Comparison of ENCODE assay signal across 31 mouse cellular contexts in the genomic region with DNA sequence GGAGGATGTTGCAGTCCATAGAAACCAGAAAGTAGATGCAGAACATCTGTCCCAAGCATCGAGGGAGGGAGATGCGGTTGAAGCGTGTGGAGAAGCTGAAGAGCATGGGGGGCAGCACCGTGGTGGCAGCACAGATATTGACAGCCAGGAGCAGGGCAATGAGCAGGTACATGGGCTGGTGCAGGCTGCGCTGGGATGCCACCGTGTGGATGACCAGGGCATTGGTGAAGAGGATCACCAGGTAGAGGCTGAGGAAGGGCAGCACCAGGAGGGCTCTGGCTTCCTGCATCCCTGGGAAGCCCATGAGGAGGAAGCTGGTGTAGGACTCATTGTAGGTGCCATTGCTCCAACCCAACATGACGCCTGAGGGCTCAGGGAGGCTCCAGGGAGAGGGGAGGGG. TPM values are rescaled to one million over a fixed set of nuclear protein-coding genes. Genes with fewer than 3 reads are reported as not detected.
ATAC-seq and TF ChIP-seq lines count a peak whose summit lies in the region.
"Not testable (repeated sequence)": the region's sequence is repeated elsewhere in the genome, so short reads cannot be mapped to it uniquely, and the experiment has no call there.
"Had no signal": no experiment of that assay in that cellular context is flagged by ENCODE, and none has a peak within 500 bp of the region (broad histone marks: within the 10 kb centered on the region; RNA-seq: fewer than 3 reads in every experiment).

No protein-coding gene starts in this region.

- not testable (repeated sequence) for H3K27me3 ChIP-seq in intestine, postnatal 0 days (replicated peaks; ENCODE audit: control insufficient read depth, insufficient read depth, low read length)

- 53% methylated on average over 6 of the region's 7 CpGs for WGBS in intestine, postnatal 0 days

- H3K4me3 ChIP-seq in intestine, postnatal 0 days (ENCODE audit: low read depth, low read length): not testable (repeated sequence)

- H3K9ac ChIP-seq in intestine, postnatal 0 days (ENCODE audit: low read depth, low read length): not testable (repeated sequence)

- TF ChIP-seq CTCF in intestine, postnatal 0 days (IDR thresholded peaks at IDR 0.05; ENCODE audit: low read depth): 0 out of 2 replicates have a peak, but pooled peaks have one; percentile 12

- ATAC-seq in common myeloid progenitor, adult 5-6 weeks (replicated peaks; ENCODE audit: low read depth, poor library complexity, severe bottlenecking): peak; percentile 53; the same call in 1 of the 2 replicates
- peak; percentile 46 for ATAC-seq in erythroblast, adult 5-6 weeks (replicated peaks; ENCODE audit: low FRiP score, poor library complexity, severe bottlenecking)
- peak; percentile 42 for ATAC-seq in granulocyte monocyte progenitor cell, adult 5-6 weeks (replicated peaks; ENCODE audit: poor library complexity, severe bottlenecking)
- ATAC-seq in intestine, postnatal 0 days: not testable (repeated sequence)
- ATAC-seq in megakaryocyte progenitor cell, adult 5-6 weeks (replicated peaks; ENCODE audit: poor library complexity): peak; percentile 81
- 0 out of 2 replicates have a peak, but pooled peaks have one; percentile 50 for ATAC-seq in monocyte, adult 5-6 weeks (replicated peaks; ENCODE audit: insufficient number of reproducible peaks, low FRiP score, low TSS enrichment, poor library complexity, severe bottlenecking)

- not testable (repeated sequence) for H3K27ac ChIP-seq in intestine, postnatal 0 days (ENCODE audit: low read depth, low read length)

- H3K4me2 ChIP-seq in intestine, postnatal 0 days (replicated peaks; ENCODE audit: low read depth): not testable (repeated sequence)

- H3K4me1 ChIP-seq in intestine, postnatal 0 days (replicated peaks; ENCODE audit: control insufficient read depth, insufficient read depth, low read length): not testable (repeated sequence)

- not testable (repeated sequence) for H3K36me3 ChIP-seq in intestine, postnatal 0 days (ENCODE audit: control insufficient read depth, insufficient read depth)

- H3K9me3 ChIP-seq in intestine, postnatal 0 days (ENCODE audit: control insufficient read depth): not testable (repeated sequence)

RNA-seq across cellular contexts. Expression of gene Olfr545, which starts 5.0 kb away (rescaled TPM):
- not detected in 2 replicates for total RNA-seq in common myeloid progenitor, adult 5-6 weeks (2017)
- not detected in 2 replicates for total RNA-seq in erythroblast, adult 5-6 weeks (2015; ENCODE audit: low replicate concordance)
- not detected in 2 replicates for total RNA-seq in erythroblast, adult 5-6 weeks (2017; ENCODE audit: low replicate concordance)
- total RNA-seq in granulocyte monocyte progenitor cell, adult 5-6 weeks (2014; fragmentation: Nextera tagmentation): not detected in 2 replicates
- total RNA-seq in granulocyte monocyte progenitor cell, adult 5-6 weeks (2017): not detected in 2 replicates
- not detected in 2 replicates for polyA plus RNA-seq in intestine, postnatal 0 days (2015; fragmentation: Nextera tagmentation; extraction: Ambion mirVana)
- total RNA-seq in megakaryocyte progenitor cell, adult 5-6 weeks (2015): not detected in 2 replicates
- not detected in 2 replicates for total RNA-seq in megakaryocyte progenitor cell, adult 5-6 weeks (2017)
- total RNA-seq in monocyte, adult 5-6 weeks (2017): not detected in 3 replicates
- total RNA-seq: adrenal gland, adult 2 months; adrenal gland, postnatal 14 days; adrenal gland, postnatal 4 days; CH12.LX; gastrocnemius, adult 18-20 months; gastrocnemius, postnatal 14 days; gastrocnemius, postnatal 4 days; heart, adult 2 months; heart, postnatal 14 days; heart, postnatal 4 days had no signal
- polyA plus RNA-seq: adrenal gland, adult 2 months; cerebellum, adult 2 months; cortical plate, adult 2 months; embryonic facial prominence, embryonic 15.5 days; erythroblast, embryonic 14.5 days; forebrain, embryonic 16.5 days; G1E; heart, adult 2 months; heart, embryonic 10.5 days; heart, embryonic 16.5 days had no signal

RNA-seq across cellular contexts. Expression of gene Olfr544, which starts 6.3 kb away (rescaled TPM):
- total RNA-seq in common myeloid progenitor, adult 5-6 weeks (2017): not detected in 2 replicates
- total RNA-seq in erythroblast, adult 5-6 weeks (2015; ENCODE audit: low replicate concordance): not detected in 2 replicates
- not detected in 2 replicates for total RNA-seq in erythroblast, adult 5-6 weeks (2017; ENCODE audit: low replicate concordance)
- not detected in 2 replicates for total RNA-seq in granulocyte monocyte progenitor cell, adult 5-6 weeks (2014; fragmentation: Nextera tagmentation)
- not detected in 2 replicates for total RNA-seq in granulocyte monocyte progenitor cell, adult 5-6 weeks (2017)
- 0.04 TPM in 1 of 2 replicates, not detected in the other for polyA plus RNA-seq in intestine, postnatal 0 days (2015; fragmentation: Nextera tagmentation; extraction: Ambion mirVana)
- not detected in 2 replicates for total RNA-seq in megakaryocyte progenitor cell, adult 5-6 weeks (2015)
- total RNA-seq in megakaryocyte progenitor cell, adult 5-6 weeks (2017): not detected in 2 replicates
- not detected in 3 replicates for total RNA-seq in monocyte, adult 5-6 weeks (2017)
- total RNA-seq: adrenal gland, adult 2 months; adrenal gland, postnatal 14 days; adrenal gland, postnatal 4 days; CH12.LX; G1E; gastrocnemius, adult 18-20 months; gastrocnemius, postnatal 14 days; gastrocnemius, postnatal 4 days; heart, adult 2 months; heart, postnatal 14 days; heart, postnatal 4 days had no signal
- polyA plus RNA-seq: adrenal gland, adult 2 months; cerebellum, adult 2 months; cortical plate, adult 2 months; erythroblast, embryonic 14.5 days; G1E; heart, adult 2 months; heart, embryonic 13.5 days had no signal

RNA-seq across cellular contexts. Expression of gene Olfr543, which starts 12.9 kb away (rescaled TPM):
- not detected in 2 replicates for total RNA-seq in common myeloid progenitor, adult 5-6 weeks (2017)
- not detected in 2 replicates for total RNA-seq in erythroblast, adult 5-6 weeks (2015; ENCODE audit: low replicate concordance)
- total RNA-seq in erythroblast, adult 5-6 weeks (2017; ENCODE audit: low replicate concordance): not detected in 2 replicates
- total RNA-seq in granulocyte monocyte progenitor cell, adult 5-6 weeks (2014; fragmentation: Nextera tagmentation): not detected in 2 replicates
- not detected in 2 replicates for total RNA-seq in granulocyte monocyte progenitor cell, adult 5-6 weeks (2017)
- not detected in 2 replicates for polyA plus RNA-seq in intestine, postnatal 0 days (2015; fragmentation: Nextera tagmentation; extraction: Ambion mirVana)
- total RNA-seq in megakaryocyte progenitor cell, adult 5-6 weeks (2015): not detected in 2 replicates
- not detected in 2 replicates for total RNA-seq in megakaryocyte progenitor cell, adult 5-6 weeks (2017)
- not detected in 3 replicates for total RNA-seq in monocyte, adult 5-6 weeks (2017)
- total RNA-seq: adrenal gland, adult 2 months; adrenal gland, postnatal 14 days; adrenal gland, postnatal 4 days; CH12.LX; gastrocnemius, adult 18-20 months; gastrocnemius, postnatal 14 days; gastrocnemius, postnatal 4 days; heart, adult 2 months; heart, postnatal 14 days; heart, postnatal 4 days had no signal
- polyA plus RNA-seq: adrenal gland, adult 2 months; cerebellum, adult 2 months; cortical plate, adult 2 months; erythroblast, embryonic 14.5 days; G1E; heart, adult 2 months; heart, embryonic 13.5 days had no signal

RNA-seq across cellular contexts. Expression of gene Olfr547, which starts 40.1 kb away (rescaled TPM):
- total RNA-seq in common myeloid progenitor, adult 5-6 weeks (2017): not detected in 2 replicates
- not detected in 2 replicates for total RNA-seq in erythroblast, adult 5-6 weeks (2015; ENCODE audit: low replicate concordance)
- not detected in 2 replicates for total RNA-seq in erythroblast, adult 5-6 weeks (2017; ENCODE audit: low replicate concordance)
- not detected in 2 replicates for total RNA-seq in granulocyte monocyte progenitor cell, adult 5-6 weeks (2014; fragmentation: Nextera tagmentation)
- not detected in 2 replicates for total RNA-seq in granulocyte monocyte progenitor cell, adult 5-6 weeks (2017)
- polyA plus RNA-seq in intestine, postnatal 0 days (2015; fragmentation: Nextera tagmentation; extraction: Ambion mirVana): not detected in 2 replicates
- total RNA-seq in megakaryocyte progenitor cell, adult 5-6 weeks (2015): not detected in 2 replicates
- not detected in 2 replicates for total RNA-seq in megakaryocyte progenitor cell, adult 5-6 weeks (2017)
- total RNA-seq in monocyte, adult 5-6 weeks (2017): not detected in 3 replicates
- total RNA-seq: adrenal gland, adult 2 months; adrenal gland, postnatal 14 days; adrenal gland, postnatal 4 days; CH12.LX; G1E; gastrocnemius, adult 18-20 months; gastrocnemius, postnatal 14 days; gastrocnemius, postnatal 4 days; heart, adult 2 months; heart, postnatal 14 days; heart, postnatal 4 days had no signal
- polyA plus RNA-seq: adrenal gland, adult 2 months; cerebellum, adult 2 months; cortical plate, adult 2 months; embryonic facial prominence, embryonic 10.5 days; embryonic facial prominence, embryonic 15.5 days; erythroblast, embryonic 14.5 days; forebrain, embryonic 10.5 days; forebrain, embryonic 13.5 days; forebrain, embryonic 16.5 days; G1E; heart, adult 2 months; heart, embryonic 10.5 days; heart, embryonic 13.5 days; heart, embryonic 16.5 days; hindbrain, embryonic 12.5 days; hindbrain, embryonic 15.5 days; intestine, embryonic 14.5 days had no signal

RNA-seq across cellular contexts. Expression of gene Olfr548-ps1, which starts 46.3 kb away (rescaled TPM):
- not detected in 2 replicates for total RNA-seq in common myeloid progenitor, adult 5-6 weeks (2017)
- total RNA-seq in erythroblast, adult 5-6 weeks (2015; ENCODE audit: low replicate concordance): not detected in 2 replicates
- total RNA-seq in erythroblast, adult 5-6 weeks (2017; ENCODE audit: low replicate concordance): not detected in 2 replicates
- not detected in 2 replicates for total RNA-seq in granulocyte monocyte progenitor cell, adult 5-6 weeks (2014; fragmentation: Nextera tagmentation)
- not detected in 2 replicates for total RNA-seq in granulocyte monocyte progenitor cell, adult 5-6 weeks (2017)
- polyA plus RNA-seq in intestine, postnatal 0 days (2015; fragmentation: Nextera tagmentation; extraction: Ambion mirVana): not detected in 2 replicates
- not detected in 2 replicates for total RNA-seq in megakaryocyte progenitor cell, adult 5-6 weeks (2015)
- total RNA-seq in megakaryocyte progenitor cell, adult 5-6 weeks (2017): not detected in 2 replicates
- not detected in 3 replicates for total RNA-seq in monocyte, adult 5-6 weeks (2017)
- total RNA-seq: adrenal gland, adult 2 months; adrenal gland, postnatal 14 days; adrenal gland, postnatal 4 days; CH12.LX; gastrocnemius, adult 18-20 months; gastrocnemius, postnatal 14 days; gastrocnemius, postnatal 4 days; heart, adult 2 months; heart, postnatal 14 days; heart, postnatal 4 days had no signal
- polyA plus RNA-seq: adrenal gland, adult 2 months; cerebellum, adult 2 months; cortical plate, adult 2 months; embryonic facial prominence, embryonic 10.5 days; erythroblast, embryonic 14.5 days; forebrain, embryonic 10.5 days; forebrain, embryonic 13.5 days; forebrain, embryonic 16.5 days; G1E; heart, adult 2 months; heart, embryonic 10.5 days; heart, embryonic 13.5 days; heart, embryonic 16.5 days; hindbrain, embryonic 12.5 days; hindbrain, embryonic 15.5 days; intestine, embryonic 14.5 days had no signal
